ENCODE assay signal across 9 mouse cellular contexts in genomic region chr6:34156057-34156456, GRCm38 (mm10). TPM values are rescaled to one million over a fixed set of nuclear protein-coding genes. Genes with fewer than 3 reads are reported as not detected.
DNase-seq lines count a peak whose midpoint lies in the region; ATAC-seq and TF ChIP-seq lines count a peak whose summit lies in the region.
"Had no signal": no experiment of that assay in that cellular context is flagged by ENCODE, and none has a peak within 500 bp of the region (broad histone marks: within the 10 kb centered on the region; RNA-seq: fewer than 3 reads in every experiment).

No protein-coding gene starts in this region.

- H3K9ac ChIP-seq in forebrain, embryonic 13.5 days, result no peak overlapping the region
- no peak overlapping the region for H3K9ac ChIP-seq in forebrain, embryonic 14.5 days (ENCODE audit: low read length)
- H3K9ac ChIP-seq in liver, postnatal 0 days (replicated peaks), result peak overlapping the region; percentile 23; the same call in 1 of the 2 replicates

- no peak overlapping the region for H3K4me2 ChIP-seq in forebrain, embryonic 13.5 days
- H3K4me2 ChIP-seq in forebrain, embryonic 14.5 days (ENCODE audit: low read length), result no peak overlapping the region
- H3K4me2 ChIP-seq in liver, postnatal 0 days (ENCODE audit: low read depth, low read length), result peak overlapping the region; percentile 38

- WGBS in forebrain, embryonic 13.5 days, result 75% methylated on average over 5 of the region's 5 CpGs
- 81% methylated on average over 5 of the region's 5 CpGs for WGBS in forebrain, embryonic 14.5 days
- 20% methylated on average over 5 of the region's 5 CpGs for WGBS in liver, postnatal 0 days (ENCODE audit: insufficient replicate concordance)

- intact Hi-C loops in left cerebral cortex, postnatal 25 days (cut with DNase I), result no loop called here

- H3K9me3 ChIP-seq in forebrain, embryonic 13.5 days (replicated peaks), result no peaks in the 10 kb centered on the region
- H3K9me3 ChIP-seq in forebrain, embryonic 14.5 days (replicated peaks; ENCODE audit: control insufficient read depth, low read length), result no peaks in the 10 kb centered on the region
- no peaks in the 10 kb centered on the region for H3K9me3 ChIP-seq in liver, postnatal 0 days (ENCODE audit: low read length)

- ATAC-seq in forebrain, embryonic 13.5 days, result no peak
- ATAC-seq in forebrain, embryonic 14.5 days, result no peak
- 0 out of 2 replicates have a peak, but pooled peaks have one; percentile 28 for ATAC-seq in erythroid progenitor cell, adult 5-6 weeks (replicated peaks; ENCODE audit: low FRiP score, poor library complexity, severe bottlenecking)
- ATAC-seq in liver, postnatal 0 days, result 0 out of 2 replicates have a peak, but pooled peaks have one; percentile 12
- ATAC-seq in erythroblast, adult 5-6 weeks (replicated peaks; ENCODE audit: low FRiP score, poor library complexity, severe bottlenecking), result no peak

- H3K4me3 ChIP-seq in forebrain, embryonic 13.5 days, result no peak overlapping the region
- no peak overlapping the region for H3K4me3 ChIP-seq in forebrain, embryonic 14.5 days (ENCODE audit: low read depth, low read length)
- no peak overlapping the region for H3K4me3 ChIP-seq in liver, postnatal 0 days (ENCODE audit: low read depth, low read length)

- peaks cover 35% of the 10 kb centered on the region for H3K4me1 ChIP-seq in forebrain, embryonic 13.5 days
- peaks cover 32% of the 10 kb centered on the region for H3K4me1 ChIP-seq in forebrain, embryonic 14.5 days (ENCODE audit: control insufficient read depth, insufficient read depth, low read length)
- peaks cover 46% of the 10 kb centered on the region for H3K4me1 ChIP-seq in liver, postnatal 0 days (ENCODE audit: insufficient read depth)

- H3K27ac ChIP-seq in forebrain, embryonic 13.5 days, result 0 out of 2 replicates have a peak overlapping the region, but pooled peaks have one; percentile 3
- no peak overlapping the region; the same call in 1 of the 2 replicates for H3K27ac ChIP-seq in forebrain, embryonic 14.5 days (ENCODE audit: low read depth, low read length)
- peak overlapping the region; percentile 90 for H3K27ac ChIP-seq in liver, postnatal 0 days (ENCODE audit: low read depth)

- H3K36me3 ChIP-seq in forebrain, embryonic 13.5 days (ENCODE audit: poor library complexity, severe bottlenecking), result peaks cover 44% of the 10 kb centered on the region
- peaks cover 47% of the 10 kb centered on the region for H3K36me3 ChIP-seq in forebrain, embryonic 14.5 days (ENCODE audit: control insufficient read depth, insufficient read depth, low read length)
- peaks cover 38% of the 10 kb centered on the region for H3K36me3 ChIP-seq in liver, postnatal 0 days (replicated peaks; ENCODE audit: insufficient read depth, low read length)

- no peak for TF ChIP-seq EP300 in liver, postnatal 0 days (IDR thresholded peaks at IDR 0.05; ENCODE audit: low read depth)

- no peak for DNase-seq in forebrain, embryonic 14.5 days (ENCODE audit: low spot score)
- peak; percentile 38 for DNase-seq in 3T3-L1 (ENCODE audit: low read depth, low spot score)
- peak; percentile 33 for DNase-seq in liver, postnatal 0 days
- no peak for DNase-seq in cerebellum, adult 11 months
- no peak for DNase-seq in left cerebral cortex, postnatal 25 days (ENCODE audit: low spot score in 2 of 2)
- DNase-seq: cerebellum, adult 8-10 months had no signal

- no peaks in the 10 kb centered on the region for H3K27me3 ChIP-seq in forebrain, embryonic 13.5 days
- H3K27me3 ChIP-seq in forebrain, embryonic 14.5 days (replicated peaks; ENCODE audit: control insufficient read depth, insufficient read depth, low read length), result no peaks in the 10 kb centered on the region
- H3K27me3 ChIP-seq in liver, postnatal 0 days (ENCODE audit: insufficient read depth, low read length), result no peaks in the 10 kb centered on the region

- 0 out of 2 replicates have a peak, but pooled peaks have one; percentile 8 for TF ChIP-seq CTCF in liver, postnatal 0 days (IDR thresholded peaks at IDR 0.05; ENCODE audit: low read depth)

RNA-seq across cellular contexts. Expression of gene Slc35b4, which starts 20.9 kb away (rescaled TPM):
- 37.9 and 40.9 TPM in 2 replicates for polyA plus RNA-seq in forebrain, embryonic 13.5 days (2015; fragmentation: Nextera tagmentation; extraction: Ambion mirVana)
- polyA plus RNA-seq in forebrain, embryonic 14.5 days (2014; fragmentation: Nextera tagmentation; extraction: Ambion mirVana), result 43.8 and 50.8 TPM in 2 replicates
- total RNA-seq in erythroid progenitor cell, adult 5-6 weeks (2015; ENCODE audit: low replicate concordance), result 5.4 and 7.5 TPM in 2 replicates
- total RNA-seq in erythroid progenitor cell, adult 5-6 weeks (2017; ENCODE audit: low replicate concordance), result 5.5 and 7.7 TPM in 2 replicates
- polyA plus RNA-seq in liver, postnatal 0 days (2015; fragmentation: Nextera tagmentation; extraction: Ambion mirVana), result 13.4 and 15.6 TPM in 2 replicates
- total RNA-seq in erythroblast, adult 5-6 weeks (2015; ENCODE audit: low replicate concordance), result 5.8 and 10.7 TPM in 2 replicates
- 9.2 and 9.5 TPM in 2 replicates for total RNA-seq in erythroblast, adult 5-6 weeks (2017; ENCODE audit: low replicate concordance)
- 10 to 100 TPM; 54.7 to 64.1 TPM for total RNA-seq in left cerebral cortex, postnatal 25 days (2021)

Comparison
In these comparisons a context has a peak if more than half of its experiments do, and no peak if none do; other contexts are left out.
1. ATAC-seq: peak in erythroid progenitor cell, adult 5-6 weeks (single experiment) and liver, postnatal 0 days (single experiment); none in forebrain, embryonic 13.5 days (single experiment), forebrain, embryonic 14.5 days (single experiment) and erythroblast, adult 5-6 weeks (single experiment).
2. DNase-seq: peak in 3T3-L1 (single experiment) and liver, postnatal 0 days (single experiment); none in forebrain, embryonic 14.5 days (single experiment), cerebellum, adult 11 months (single experiment) and left cerebral cortex, postnatal 25 days (0 of 2).
3. RNA of gene Slc35b4, which starts 20.9 kb away (total RNA-seq): 54.7 to 64.1 TPM in left cerebral cortex, postnatal 25 days; 5.8 to 10.7 TPM in erythroblast, adult 5-6 weeks and 5.4 to 7.7 TPM in erythroid progenitor cell, adult 5-6 weeks; every median in the first group is over 4 times any median in the second.